Mouse (Mus musculus): ENCODE measurements around the gene Col9a3. TPM values are rescaled to one million over a fixed set of nuclear protein-coding genes. Genes with fewer than 3 reads are reported as not detected.

The Col9a3 gene
- polyA plus RNA-seq, 1 experiment: 2.3 TPM

- peaks cover 23% of the 10 kb centered on the region for H3K36me3 ChIP-seq (ENCODE audit: control insufficient read depth, insufficient read depth, low read length)
- H3K27ac ChIP-seq (ENCODE audit: insufficient read depth, low read length): no peak overlapping the region
- WGBS: 92% methylated on average over 4 of the region's 4 CpGs
- no peaks in the 10 kb centered on the region for H3K4me1 ChIP-seq (ENCODE audit: control insufficient read depth, insufficient read depth, insufficient read length)
- H3K27me3 ChIP-seq (ENCODE audit: control insufficient read depth, insufficient read depth, low read length): no peaks in the 10 kb centered on the region
- DNase-seq (ENCODE audit: low read depth in 1 of 2, low spot score in 2 of 2): no peak
- TF ChIP-seq POLR2A (IDR thresholded peaks at IDR 0.05; ENCODE audit: low read depth, low read length) (no peak), CTCF (IDR thresholded peaks at IDR 0.05; ENCODE audit: extremely low read depth, insufficient read depth, insufficient read length, insufficient replicate concordance) (no peak)
- H3K4me3 ChIP-seq (ENCODE audit: extremely low read depth, insufficient read depth, insufficient read length): no peak overlapping the region
Measured at GRCm38 (mm10) chr2:180662008-180662407, 64.4 kb downstream of the Col9a3 start.

Other genes starting within 250 kb of the Col9a3 start
- 8.1 and 10.1 TPM in 2 replicates for gene Slco4a1, start 141.5 kb upstream of the Col9a3 start, polyA plus RNA-seq (2012; rRNA removed)
- not detected in 2 replicates for gene Ntsr1, start 97.8 kb upstream of the Col9a3 start, polyA plus RNA-seq (2012; rRNA removed)
- 30.8 and 41.2 TPM in 2 replicates for gene Mrgbp, start 16.5 kb upstream of the Col9a3 start, polyA plus RNA-seq (2012; rRNA removed)
- gene Ogfr, start 8.5 kb upstream of the Col9a3 start, polyA plus RNA-seq (2012; rRNA removed): 39.0 and 43.8 TPM in 2 replicates
- gene Tcfl5, start 44.9 kb downstream of the Col9a3 start, polyA plus RNA-seq (2012; rRNA removed): not detected in 2 replicates
- 11.4 and 12.5 TPM in 2 replicates for gene Dido1, start 112.2 kb downstream of the Col9a3 start, polyA plus RNA-seq (2012; rRNA removed)
- gene Gid8, start 112.3 kb downstream of the Col9a3 start, polyA plus RNA-seq (2012; rRNA removed): 21.1 and 22.8 TPM in 2 replicates
- 43.9 and 48.1 TPM in 2 replicates for gene Slc17a9, start 127.5 kb downstream of the Col9a3 start, polyA plus RNA-seq (2012; rRNA removed)
- gene Bhlhe23, start 179.1 kb downstream of the Col9a3 start, polyA plus RNA-seq (2012; rRNA removed): not detected in 2 replicates

Measured in spleen, adult 2 months (tissue).